Mouse (Mus musculus): ENCODE data around the gene BC080695.
"Not testable (repeated sequence)": the region's sequence is repeated elsewhere in the genome, so short reads cannot be mapped to it uniquely, and the experiment has no call there.

- TF ChIP-seq POLR2A (IDR thresholded peaks at IDR 0.05; ENCODE audit: insufficient read depth, low read length); CTCF (IDR thresholded peaks at IDR 0.05; ENCODE audit: low read depth, low read length); EP300 (IDR thresholded peaks at IDR 0.05; ENCODE audit: insufficient read depth, low read depth, low read length): not testable (repeated sequence)
These were observed 60.4 kb downstream of the BC080695 start for GRCm38 (mm10) chr4:143611927-143612326.

Data from ES-Bruce4 (cell line).